Mouse (Mus musculus): ENCODE measurements around the gene Ttc36. TPM values are rescaled to one million over a fixed set of nuclear protein-coding genes. Genes with fewer than 3 reads are reported as not detected.

Ttc36 gene
- polyA plus RNA-seq, 1 experiment from 2014 or later = 0.50 TPM

GRCm38 (mm10) chr9:44767101-44768028 lies 35.5 kb downstream of the Ttc36 start, which contains the start of the genes Arcn1 and Ift46:
Gene Arcn1, minus strand, starts transcription at chr9:44767845.
Gene Ift46, plus strand, starts transcription at chr9:44767908.
- Histone ChIP-seq H3K27ac (peak within 1 kb of the TSS; percentile 99), H3K4me1 (peaks cover 20% of the 10 kb centered on the region), H3K27me3 (ENCODE audit: insufficient read depth, poor library complexity, severe bottlenecking) (no peaks in the 10 kb centered on the region), H3K4me3 (peak within 1 kb of the TSS; percentile 100), H3K9me3 (no peaks in the 10 kb centered on the region), H3K36me3 (no peaks in the 10 kb centered on the region)
- peak; percentile 95 for DNase-seq (ENCODE audit: low spot score)
- WGBS = under 1% methylated on average over 82 of the region's 82 CpGs

- 60% methylated on average over 2 of the region's 2 CpGs for WGBS
- H3K36me3 ChIP-seq = peaks cover 40% of the 10 kb centered on the region
These were observed 42.0 kb downstream of the Ttc36 start for GRCm38 (mm10) chr9:44760873-44761272.

More at GRCm38 (mm10) chr9:44760873-44761272, 42.0 kb downstream of the Ttc36 start:
- Histone ChIP-seq H3K27me3 (ENCODE audit: insufficient read depth, poor library complexity, severe bottlenecking) (no peaks in the 10 kb centered on the region), H3K9me3 (no peaks in the 10 kb centered on the region), H3K4me1 (peaks cover 25% of the 10 kb centered on the region), H3K4me3 (no peak overlapping the region), H3K27ac (no peak overlapping the region)
- DNase-seq (ENCODE audit: low spot score) = no peak

Other genes with a start within 250 kb of the Ttc36 start
- not detected in 2 replicates for gene Cxcr5, start 241.2 kb downstream of the Ttc36 start, polyA plus RNA-seq (2016; fragmentation: Nextera tagmentation; extraction: Ambion mirVana)
- 12.6 and 12.7 TPM in 2 replicates for gene Ddx6, start 198.2 kb downstream of the Ttc36 start, polyA plus RNA-seq (2016; fragmentation: Nextera tagmentation; extraction: Ambion mirVana)
- gene Treh, start 129.8 kb downstream of the Ttc36 start, polyA plus RNA-seq (2016; fragmentation: Nextera tagmentation; extraction: Ambion mirVana) = not detected in 2 replicates
- gene Phldb1, start 67.9 kb downstream of the Ttc36 start, polyA plus RNA-seq (2016; fragmentation: Nextera tagmentation; extraction: Ambion mirVana) = 29.1 and 34.7 TPM in 2 replicates
- 159 and 167 TPM in 2 replicates for gene Arcn1, start 35.2 kb downstream of the Ttc36 start, polyA plus RNA-seq (2016; fragmentation: Nextera tagmentation; extraction: Ambion mirVana)
- gene Ift46, start 35.2 kb downstream of the Ttc36 start, polyA plus RNA-seq (2016; fragmentation: Nextera tagmentation; extraction: Ambion mirVana) = 77.2 and 84.8 TPM in 2 replicates
- 1.7 and 1.8 TPM in 2 replicates for gene Tmem25, start 3.8 kb downstream of the Ttc36 start, polyA plus RNA-seq (2016; fragmentation: Nextera tagmentation; extraction: Ambion mirVana)
- 7.4 and 10.5 TPM in 2 replicates for gene Kmt2a, start 78.2 kb upstream of the Ttc36 start, polyA plus RNA-seq (2016; fragmentation: Nextera tagmentation; extraction: Ambion mirVana)
- 722 and 893 TPM in 2 replicates for gene Atp5l, start 117.7 kb upstream of the Ttc36 start, polyA plus RNA-seq (2016; fragmentation: Nextera tagmentation; extraction: Ambion mirVana)
- 17.8 and 20.9 TPM in 2 replicates for gene Ube4a, start 162.5 kb upstream of the Ttc36 start, polyA plus RNA-seq (2016; fragmentation: Nextera tagmentation; extraction: Ambion mirVana)
- not detected in 2 replicates for gene Cd3g, start 177.4 kb upstream of the Ttc36 start, polyA plus RNA-seq (2016; fragmentation: Nextera tagmentation; extraction: Ambion mirVana)
- gene Cd3d, start 178.7 kb upstream of the Ttc36 start, polyA plus RNA-seq (2016; fragmentation: Nextera tagmentation; extraction: Ambion mirVana) = not detected in 2 replicates
- not detected in 2 replicates for gene Cd3e, start 206.6 kb upstream of the Ttc36 start, polyA plus RNA-seq (2016; fragmentation: Nextera tagmentation; extraction: Ambion mirVana)
- gene Mpzl2, start 236.7 kb upstream of the Ttc36 start, polyA plus RNA-seq (2016; fragmentation: Nextera tagmentation; extraction: Ambion mirVana) = 1.1 and 5.5 TPM in 2 replicates

Data from heart, embryonic 10.5 days (tissue).